Mouse (Mus musculus): ENCODE measurements at regions not wholly inside any gene's neighbourhood (a gene's known extent, or its start where the extent isn't known, plus 50 kb on each side); places are given as distances from the start of the nearest gene placed in this dataset.

GRCm38 (mm10) chr13:30600194-30600593 lies 55.0 kb upstream of the Uqcrfs1 start:
- no peak for DNase-seq

GRCm38 (mm10) chr13:30600625-30601407 lies 55.7 kb upstream of the Uqcrfs1 start:
- DNase-seq, result no peak

- DNase-seq, result peak; percentile 95
These were observed 55.9 kb upstream of the Dusp22 start for GRCm38 (mm10) chr13:30603936-30604335.

GRCm38 (mm10) chr13:30607343-30607742 lies 52.5 kb upstream of the Dusp22 start:
- peak; percentile 50 for DNase-seq

GRCm38 (mm10) chr13:30607881-30608280 lies 51.9 kb upstream of the Dusp22 start:
- no peak for DNase-seq

GRCm38 (mm10) chr13:30609784-30610183 lies 50.0 kb upstream of the Dusp22 start:
- DNase-seq, result peak; percentile 43

Measured in heart, adult 11 months (tissue).